Mouse (Mus musculus): ENCODE measurements at regions not wholly inside any gene's neighbourhood (a gene's known extent, or its start where the extent isn't known, plus 50 kb on each side); places are given as distances from the start of the nearest gene placed in this dataset.

DNA sequence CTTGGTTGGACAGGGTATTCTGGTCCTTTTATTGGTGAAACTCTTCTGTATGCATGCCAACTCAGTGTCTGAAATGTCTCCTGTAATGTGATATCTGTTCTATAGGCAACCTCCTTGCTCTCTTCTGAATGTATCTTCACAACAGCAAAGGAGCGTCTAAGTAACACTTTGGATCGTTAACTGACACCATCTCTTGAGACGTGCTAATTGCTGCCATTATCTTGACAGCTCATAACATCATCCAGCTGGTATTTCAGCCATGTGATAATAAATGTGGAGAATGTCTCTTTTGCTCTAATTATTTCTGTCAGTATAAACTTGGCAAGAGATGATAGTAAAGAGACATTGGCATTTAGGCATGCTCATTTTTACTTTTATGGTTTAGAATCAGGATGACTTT is 68.8 kb upstream of the Col8a1 start:
- no peak for DNase-seq (ENCODE audit: extremely low spot score in 1 of 2, low spot score in 1 of 2)

DNA sequence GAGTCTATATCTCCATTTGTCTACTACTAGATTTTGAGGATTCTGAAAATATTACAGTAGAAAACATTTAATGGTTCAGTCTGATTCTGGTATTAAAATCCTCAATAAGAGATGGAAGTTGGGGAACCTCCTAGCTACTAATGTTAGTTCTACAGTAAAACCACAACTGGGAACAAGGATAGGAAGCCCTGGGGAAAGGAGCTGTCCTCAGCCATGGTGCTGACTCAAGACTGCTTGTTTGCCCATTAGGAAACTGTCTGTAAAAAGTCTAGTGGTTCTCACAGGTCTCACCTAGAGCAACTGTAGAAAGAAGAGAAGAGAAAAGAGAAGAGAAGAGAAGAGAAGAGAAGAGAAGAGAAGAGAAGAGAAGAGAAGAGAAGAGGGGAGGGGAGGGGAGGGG is 90.9 kb upstream of the Col8a1 start:
- DNase-seq (ENCODE audit: extremely low spot score in 1 of 2, low spot score in 1 of 2), result no peak

GRCm38 (mm10) chr16:57846386-57846785 is 91.8 kb upstream of the Col8a1 start:
- no peak for DNase-seq (ENCODE audit: extremely low spot score in 1 of 2, low spot score in 1 of 2)

DNA sequence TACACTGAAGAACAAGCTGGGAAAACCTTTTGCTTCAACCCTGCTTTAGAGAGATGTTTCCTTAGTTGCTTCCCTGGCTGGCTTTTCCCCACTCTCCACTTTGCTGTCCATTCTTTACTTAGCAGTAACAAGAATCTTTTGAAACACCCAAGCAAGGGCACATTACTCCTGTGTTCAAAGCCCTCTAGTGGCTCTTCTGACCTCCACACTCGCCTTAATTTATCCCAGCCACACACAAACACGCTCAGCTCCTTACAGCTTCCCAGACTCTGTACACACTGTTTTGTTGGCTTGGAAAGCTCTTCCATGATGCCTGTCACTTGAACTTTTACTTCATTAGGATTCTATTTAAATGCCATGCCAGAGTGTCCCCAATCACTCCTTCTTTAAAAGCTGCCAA is 97.3 kb upstream of the Col8a1 start:
- DNase-seq (ENCODE audit: extremely low spot score in 1 of 2, low spot score in 1 of 2), result no peak

GRCm38 (mm10) chr16:57852838-57853460 is 98.4 kb upstream of the Col8a1 start:
- DNase-seq (ENCODE audit: extremely low spot score in 1 of 2, low spot score in 1 of 2), result no peak

GRCm38 (mm10) chr16:57853751-57854150 is 99.2 kb upstream of the Col8a1 start:
- DNase-seq (ENCODE audit: extremely low spot score in 1 of 2, low spot score in 1 of 2), result no peak

DNA sequence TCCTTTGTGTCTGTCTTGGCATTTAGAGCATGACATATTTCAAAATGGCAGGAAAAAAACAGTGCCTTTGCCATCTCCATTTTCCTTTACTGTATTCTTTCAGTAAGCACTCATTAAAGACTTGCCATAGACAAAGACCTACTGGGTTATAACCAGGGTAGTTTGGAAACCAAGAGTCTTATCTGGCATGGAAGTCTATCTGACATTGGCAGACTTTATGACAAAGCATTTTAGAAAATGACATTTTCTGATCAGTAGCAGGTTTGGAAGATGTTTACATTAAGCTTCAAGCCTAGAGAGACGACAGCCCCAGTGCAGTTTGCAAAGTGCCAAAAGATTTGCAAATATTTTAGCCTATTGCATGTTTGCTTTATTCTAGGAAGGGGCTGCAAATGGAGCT is 102.5 kb upstream of the Col8a1 start:
- DNase-seq (ENCODE audit: extremely low spot score in 1 of 2, low spot score in 1 of 2), result no peak

DNA sequence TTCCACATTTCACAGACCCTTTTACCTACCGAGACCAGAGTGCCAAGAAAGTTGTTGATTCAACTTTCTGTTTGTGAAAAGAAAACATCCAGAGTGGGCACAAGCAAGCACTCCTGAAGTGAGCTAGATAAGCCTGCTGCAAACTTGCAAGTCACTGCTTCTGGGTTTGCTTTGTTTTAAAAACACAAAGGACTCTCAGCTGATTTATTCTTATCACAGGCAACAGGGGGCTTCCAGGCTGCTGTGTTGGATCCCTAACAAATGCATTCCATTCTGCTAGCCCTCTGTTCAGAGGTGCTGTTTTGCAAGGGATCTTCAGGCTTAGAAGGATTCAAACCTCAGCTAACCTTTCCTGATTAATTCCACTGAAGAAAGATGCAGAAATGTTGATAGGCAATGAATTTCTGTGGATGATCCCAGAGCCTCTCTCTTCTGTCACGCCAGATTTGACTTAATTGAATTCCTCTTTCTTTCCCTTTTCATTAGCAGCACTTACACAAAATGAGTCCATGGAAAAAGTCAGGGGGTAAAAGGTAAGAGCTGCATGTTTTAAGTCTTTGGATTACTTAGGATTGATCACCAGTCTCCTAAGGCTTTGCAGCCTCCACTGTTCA is 103.7 kb upstream of the Col8a1 start:
- no peak for DNase-seq (ENCODE audit: extremely low spot score in 1 of 2, low spot score in 1 of 2)

- peak in 1 of 2 experiments; percentile 5 for DNase-seq (ENCODE audit: extremely low spot score in 1 of 2, low spot score in 1 of 2)
These were observed 104.2 kb upstream of the Col8a1 start for GRCm38 (mm10) chr16:57858765-57859201.

DNA sequence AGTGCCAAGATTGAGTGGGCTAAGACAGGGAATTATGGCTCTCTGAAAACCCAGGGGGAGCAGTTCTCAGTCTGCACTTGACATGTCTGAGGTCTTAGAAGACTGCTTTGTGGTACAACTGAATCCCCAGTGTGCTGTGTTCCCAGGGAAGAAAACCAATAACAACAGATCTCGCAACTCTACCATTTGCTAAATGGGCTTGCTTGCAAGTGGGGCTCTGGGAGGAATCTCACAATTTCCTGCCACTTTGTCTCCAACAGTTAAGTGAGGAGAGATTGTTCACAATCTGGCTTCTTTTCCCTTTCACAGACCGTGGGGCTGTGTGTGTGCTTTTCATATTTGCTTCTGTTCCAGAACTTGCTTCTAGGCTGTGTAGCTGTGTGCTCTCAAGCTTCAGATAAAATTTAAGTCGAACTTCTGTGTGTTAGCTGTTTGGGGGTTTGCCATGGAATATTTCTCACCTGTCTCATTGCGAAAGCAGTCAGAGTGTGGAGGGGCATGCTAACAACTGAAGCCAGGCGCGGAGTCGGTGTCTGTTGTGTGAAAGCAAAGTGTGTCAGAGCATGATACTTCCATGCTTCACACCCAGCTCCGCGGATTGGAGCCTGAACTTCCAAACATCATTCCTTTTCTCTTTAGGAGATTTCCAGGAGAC is 108.8 kb upstream of the Col8a1 start:
- peak in 1 of 2 experiments; percentile 15 for DNase-seq (ENCODE audit: extremely low spot score in 1 of 2, low spot score in 1 of 2)

DNA sequence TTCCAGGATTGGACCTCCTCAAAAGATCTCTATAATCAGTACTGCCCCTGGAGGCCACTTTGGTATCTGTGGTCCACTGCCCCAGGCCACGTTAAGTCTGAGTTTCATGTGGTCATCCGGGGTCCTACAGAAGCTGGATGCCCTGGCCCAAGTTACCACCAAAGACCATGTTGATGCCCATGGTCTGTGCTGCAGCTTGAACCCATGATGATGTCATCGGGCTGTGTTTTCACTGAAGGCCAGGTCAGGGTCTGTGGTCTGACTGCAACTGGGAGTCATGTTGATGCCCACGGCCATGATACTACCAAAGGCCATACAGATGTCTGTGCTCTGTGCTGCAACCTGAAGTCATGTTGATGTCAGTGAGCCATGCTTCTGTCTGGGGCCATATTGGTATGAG is 122.3 kb upstream of the Col8a1 start:
- no peak for DNase-seq (ENCODE audit: extremely low spot score in 1 of 2, low spot score in 1 of 2)

DNA sequence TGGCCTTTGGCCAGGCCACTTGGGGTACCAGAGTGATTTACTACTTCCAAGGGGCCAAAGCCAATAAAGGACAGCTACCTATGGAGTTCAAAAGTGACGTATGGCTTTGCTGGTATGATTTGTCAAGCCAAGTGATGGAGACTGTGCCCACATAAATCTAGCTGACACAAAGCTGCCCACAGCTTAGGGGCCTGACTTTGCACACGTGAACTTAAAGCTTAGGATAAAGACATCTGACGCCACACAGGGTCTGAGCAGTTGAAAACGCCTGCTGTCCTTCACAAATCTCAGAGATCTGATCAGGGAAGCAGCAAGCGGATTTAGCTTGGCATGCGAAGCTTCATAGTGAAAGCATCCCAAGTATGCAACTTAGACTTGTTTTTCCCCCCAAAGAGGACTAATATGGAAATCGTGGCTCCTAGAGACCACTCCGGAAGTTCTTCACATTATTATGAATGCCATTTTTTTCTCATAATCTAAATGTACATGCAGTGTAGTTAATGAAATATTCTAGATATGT is 127.1 kb upstream of the Col8a1 start:
- DNase-seq (ENCODE audit: extremely low spot score in 1 of 2, low spot score in 1 of 2), result no peak

DNA sequence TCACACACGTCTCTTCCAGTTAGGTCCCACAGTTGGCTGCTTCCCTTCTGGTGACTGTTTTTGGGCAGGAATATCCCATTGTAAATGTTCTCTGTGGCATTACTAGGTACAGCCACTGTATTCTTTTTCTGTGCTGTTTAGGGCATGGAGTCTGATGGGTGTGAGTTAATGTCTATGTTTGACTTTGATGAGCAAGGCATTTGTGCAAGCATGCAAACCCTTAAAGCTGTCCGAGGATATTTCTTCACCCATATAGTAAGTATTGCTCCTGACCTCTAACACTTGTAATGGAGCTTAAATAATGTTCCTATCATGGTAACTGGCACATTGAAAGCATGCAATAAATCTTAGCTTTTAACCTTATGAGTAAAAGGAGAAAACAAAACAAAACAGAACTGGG is 133.6 kb upstream of the Col8a1 start:
- DNase-seq (ENCODE audit: extremely low spot score in 1 of 2, low spot score in 1 of 2), result no peak

DNA sequence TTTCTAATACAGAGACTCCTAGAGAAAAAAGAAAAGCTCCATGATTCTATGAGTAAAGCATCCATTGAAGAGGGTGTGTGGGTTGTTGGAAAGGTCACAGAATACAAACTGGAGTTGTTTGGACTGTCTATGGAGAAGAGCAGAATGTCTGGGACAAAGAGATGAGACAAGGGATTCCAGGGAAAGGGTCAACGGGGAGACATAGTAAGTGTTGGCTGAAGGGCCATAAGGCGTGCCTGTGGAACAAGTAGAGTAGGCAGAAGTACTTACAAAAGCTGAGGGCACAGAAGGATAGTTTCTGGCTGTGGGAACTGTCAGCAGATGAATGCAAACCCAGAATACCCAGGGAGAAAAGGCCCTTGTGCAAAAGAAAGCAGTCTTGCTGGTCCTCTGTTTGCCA is 134.0 kb upstream of the Col8a1 start:
- no peak for DNase-seq (ENCODE audit: extremely low spot score in 1 of 2, low spot score in 1 of 2)

DNA sequence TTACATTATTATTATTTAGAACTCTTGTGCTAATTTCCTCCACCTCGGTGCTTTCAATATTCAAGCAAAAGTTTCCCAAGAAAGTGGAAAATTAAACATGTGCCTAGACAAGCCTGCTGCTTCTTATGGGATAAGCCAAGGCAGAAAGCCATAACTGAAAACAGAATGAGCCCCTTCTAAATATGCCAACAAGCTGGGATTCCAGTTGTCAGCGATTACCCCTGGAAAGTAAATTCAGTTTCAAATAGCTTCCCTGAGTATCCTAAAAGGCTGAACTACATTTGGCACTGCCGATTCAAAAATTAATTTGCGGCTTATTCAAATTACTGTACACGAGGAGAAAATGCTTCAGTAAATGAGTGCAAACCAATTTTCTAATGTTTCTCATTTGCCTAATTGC is 135.6 kb upstream of the Col8a1 start:
- DNase-seq (ENCODE audit: extremely low spot score in 1 of 2, low spot score in 1 of 2), result no peak

GRCm38 (mm10) chr16:57893111-57893510 is 138.6 kb upstream of the Col8a1 start:
- DNase-seq (ENCODE audit: extremely low spot score in 1 of 2, low spot score in 1 of 2), result no peak

GRCm38 (mm10) chr16:57893698-57894352 is 139.3 kb upstream of the Col8a1 start:
- DNase-seq (ENCODE audit: extremely low spot score in 1 of 2, low spot score in 1 of 2), result no peak

- DNase-seq (ENCODE audit: extremely low spot score in 1 of 2, low spot score in 1 of 2), result no peak
These were observed 146.5 kb upstream of the Col8a1 start for GRCm38 (mm10) chr16:57901006-57901405.

DNA sequence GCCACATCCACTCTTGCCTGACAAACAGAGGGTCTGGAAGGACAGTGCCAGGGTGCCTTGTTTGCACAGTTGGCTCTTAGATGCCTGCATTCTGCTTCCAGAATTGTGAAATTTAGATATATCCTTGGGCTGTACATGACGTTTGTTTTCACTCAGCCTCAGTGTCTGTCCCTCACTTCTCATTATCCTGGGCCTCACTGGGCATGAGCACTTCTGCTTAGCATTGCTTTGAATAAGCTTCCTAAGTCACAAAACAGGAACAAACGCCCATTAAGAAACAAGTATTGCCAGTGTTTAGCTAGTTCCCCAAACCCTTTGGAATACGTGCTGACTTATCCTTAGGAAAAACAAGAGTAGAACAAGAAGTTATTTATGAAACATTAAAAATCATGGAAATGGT is 148.0 kb upstream of the Col8a1 start:
- DNase-seq (ENCODE audit: extremely low spot score in 1 of 2, low spot score in 1 of 2), result no peak

- no peak for DNase-seq (ENCODE audit: extremely low spot score in 1 of 2, low spot score in 1 of 2)
These were observed 157.5 kb upstream of the Col8a1 start for GRCm38 (mm10) chr16:57912001-57912400.

DNA sequence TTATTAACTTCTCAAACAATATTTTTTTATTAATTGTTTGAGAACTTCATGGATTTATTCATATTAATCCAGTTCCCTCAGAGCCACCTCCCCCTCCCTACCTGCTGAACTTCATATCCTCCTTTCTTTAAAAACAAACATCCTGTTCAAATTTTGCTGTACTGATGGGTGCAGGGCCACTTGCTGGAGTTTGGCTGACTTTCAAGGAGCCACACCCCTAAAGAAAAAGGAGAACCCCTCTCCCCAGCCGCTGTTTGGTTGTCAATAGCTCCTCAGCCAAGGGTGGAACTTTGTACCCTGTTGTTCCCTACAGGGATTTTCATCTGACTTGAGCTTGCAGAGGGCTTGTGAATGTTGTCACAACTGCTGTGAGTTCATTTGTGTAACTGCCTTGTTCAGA is 160.0 kb upstream of the Col8a1 start:
- DNase-seq (ENCODE audit: extremely low spot score in 1 of 2, low spot score in 1 of 2), result no peak
